Mouse (Mus musculus): ENCODE measurements around the gene Rfc5.

DNA sequence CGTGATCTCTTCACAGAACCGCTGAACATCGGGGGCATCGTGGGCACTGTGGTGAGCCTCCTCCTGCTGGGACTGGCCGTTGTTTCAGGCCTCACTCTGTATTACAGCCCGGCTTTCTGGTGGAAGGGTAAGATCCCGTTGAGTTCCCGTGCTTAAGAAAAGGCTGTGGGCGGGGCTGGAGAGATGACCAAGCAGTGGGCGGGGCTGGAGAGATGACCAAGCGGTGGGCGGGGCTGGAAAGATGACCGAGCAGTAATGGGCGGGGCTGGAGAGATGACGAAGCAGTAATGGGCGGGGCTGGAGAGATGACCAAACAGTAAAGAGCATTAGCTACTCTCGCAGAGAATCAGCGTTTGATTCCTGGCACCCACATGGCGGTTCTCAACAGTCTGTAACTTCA, 40.6 kb downstream of the Rfc5 start:
- TF ChIP-seq ZC3H11A (IDR thresholded peaks at IDR 0.05; ENCODE audit: borderline replicate concordance, low read depth, low read length) (no peak), HCFC1 (IDR thresholded peaks at IDR 0.05; ENCODE audit: borderline replicate concordance, insufficient read depth, low read length) (no peak), ZNF384 (IDR thresholded peaks at IDR 0.05; ENCODE audit: low read depth, low read length) (no peak), MAFK (IDR thresholded peaks at IDR 0.05; ENCODE audit: insufficient read depth, low read depth, low read length) (0 out of 2 replicates have a peak, but pooled peaks have one; percentile 17), CHD2 (IDR thresholded peaks at IDR 0.05; ENCODE audit: low read depth, low read length) (no peak)
